Mouse (Mus musculus) embryonic stem cell, embryonic (primary cell): Measurements from ENCODE around the gene Nfatc4.

Source experiments
- CTCF ChIA-PET, 4 experiments: fragments of 300-600 bp in 2 of 4; fragments of 350-600 bp in 2 of 4; sonication (Branson Sonifier 250); formaldehyde crosslinking; loops; one replicate each; lab custom pipeline; 2022; ENCODE audit warnings: inconsistent platforms in 2 of 4; lab: Charles Lee
- POLR2A ChIA-PET, 4 experiments: fragments of 300-600 bp in 2 of 4; fragments of 350-600 bp in 2 of 4; sonication (Branson Sonifier 250); formaldehyde crosslinking; loops; one replicate each; lab custom pipeline; 2022; ENCODE audit warnings: antibody characterized with exemption in 4 of 4, inconsistent platforms in 1 of 4; lab: Charles Lee

Nfatc4 gene

DNA sequence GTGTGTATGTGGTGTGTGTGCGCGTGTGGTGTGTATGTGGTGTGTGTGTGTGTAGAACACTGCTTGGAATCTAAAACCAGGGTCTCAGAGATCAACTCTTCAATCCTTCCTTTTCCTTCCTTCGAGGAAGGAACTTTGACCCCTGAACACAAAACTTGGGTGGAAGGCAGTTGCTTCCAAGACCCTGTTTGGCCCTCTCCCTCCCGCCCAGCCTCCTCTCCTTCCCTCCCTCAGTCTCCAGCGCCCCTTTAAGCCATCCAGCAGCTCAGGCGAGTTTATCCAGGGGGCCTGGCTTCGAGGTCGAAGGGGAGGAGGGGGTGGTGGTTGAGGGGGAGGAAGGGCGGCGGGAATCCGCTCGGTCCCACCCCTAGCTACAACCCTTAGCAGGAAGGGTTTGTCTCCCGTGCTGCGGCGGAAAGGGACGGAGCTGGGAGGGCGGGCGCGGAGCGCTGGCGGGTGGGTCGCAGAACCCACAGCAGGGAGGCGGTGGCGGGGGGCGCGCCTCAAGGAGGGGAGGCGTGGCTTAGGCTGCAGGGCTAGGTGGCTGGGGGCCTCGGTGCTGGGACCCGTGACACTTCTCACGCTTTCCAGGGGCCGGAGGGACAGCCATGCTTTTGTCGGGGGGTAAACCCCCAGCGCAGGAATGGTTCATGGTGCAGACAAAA is 30.8 kb downstream of the Nfatc4 start, which contains the start of gene Nynrin:
Gene Nynrin, plus strand, starts transcription at position 390 of the 665 bp plus-strand sequence.
- CTCF ChIA-PET = interaction anchor here (0.5 to 7.3 kb wide), 24 partner anchors 10 to 1556 kb away, joined by 3 to 71 read pairs (median 4); partner anchors contain the start of genes Nfatc4 (in 2 of the 4), Adcy4 (in 1 of the 4) and Ripk3 (in 1 of the 4)
- POLR2A ChIA-PET = interaction anchor here (0.6 to 25.9 kb wide), 36 partner anchors 9 to 776 kb away, joined by 3 to 686 read pairs (median 6); partner anchors contain the start of genes Nfatc4 (in 2 of the 4), Gmpr2 (in 1 of the 4), Khnyn (in 1 of the 4) and Mdp1 (in 1 of the 4)

DNA sequence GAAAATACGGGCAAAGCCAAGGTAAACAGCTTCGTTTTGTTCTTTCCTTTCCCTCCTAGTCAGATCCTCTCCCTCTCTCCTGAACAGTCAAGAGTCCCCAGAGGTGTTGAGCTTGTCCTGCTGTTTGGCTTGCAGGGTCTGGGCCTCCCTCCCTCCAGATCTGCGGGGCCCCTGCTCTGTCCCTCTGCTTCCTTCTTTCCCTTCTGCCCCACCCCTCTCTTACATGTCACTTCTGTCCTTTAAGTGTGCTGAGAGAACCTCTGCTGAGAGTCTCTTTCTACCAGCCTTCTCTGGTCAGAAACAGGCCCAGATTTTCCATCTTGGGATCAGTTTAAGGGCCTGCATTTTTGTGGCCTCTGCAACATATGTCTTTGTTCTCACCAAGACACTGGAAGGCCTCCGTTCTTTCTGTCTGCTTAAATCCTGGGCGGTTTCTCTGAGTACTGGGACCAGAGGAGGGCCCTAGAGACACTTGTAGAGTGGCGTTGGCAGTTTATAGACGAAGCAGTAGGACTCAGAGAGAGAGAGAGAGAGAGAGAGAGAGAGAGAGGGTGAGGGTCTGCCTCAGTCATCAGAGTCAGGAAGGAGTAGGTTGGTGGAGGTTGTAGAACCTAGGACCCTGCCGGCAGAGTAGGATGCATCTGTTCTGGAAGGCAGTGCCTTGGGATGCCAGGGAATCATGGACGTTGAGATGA is 31.6 kb downstream of the Nfatc4 start:
- ChIA-PET CTCF (interaction anchor here (0.5 to 7.3 kb wide), 24 partner anchors 9 to 133 kb away, joined by 3 to 71 read pairs (median 5); partner anchors contain the start of genes Nfatc4 (in 2 of the 4), Adcy4 (in 1 of the 4) and Ripk3 (in 1 of the 4)), POLR2A (interaction anchor here (0.6 to 25.9 kb wide), 44 partner anchors 8 to 777 kb away, joined by 3 to 686 read pairs (median 5); partner anchors contain the start of genes Khnyn (in 2 of the 4), Nfatc4 (in 2 of the 4), Sdr39u1 (in 2 of the 4) and Gmpr2 (in 1 of the 4))

- POLR2A ChIA-PET = interaction anchor here (0.8 to 25.9 kb wide), 34 partner anchors 8 to 195 kb away, joined by 3 to 686 read pairs (median 4); partner anchors contain the start of genes Khnyn (in 2 of the 4), Nfatc4 (in 2 of the 4), Mdp1 (in 1 of the 4) and Sdr39u1 (in 1 of the 4)
These were observed 32.2 kb downstream of the Nfatc4 start for GRCm38 (mm10) chr14:55855101-55855561.

GRCm38 (mm10) chr14:55857588-55857987 is 34.6 kb downstream of the Nfatc4 start:
- CTCF ChIA-PET = interaction anchor here in 3 of 4 experiments (0.9 to 1.5 kb wide), 6 partner anchors 9 to 35 kb away, joined by 3 to 6 read pairs (median 3); no protein-coding TSS in a partner anchor
- POLR2A ChIA-PET = interaction anchor here (0.6 to 25.9 kb wide), 8 partner anchors 15 to 42 kb away, joined by 3 to 686 read pairs (median 4); partner anchors contain the start of genes Nfatc4 (in 1 of the 4) and Sdr39u1 (in 1 of the 4)

More at GRCm38 (mm10) chr14:55855101-55855561, 32.2 kb downstream of the Nfatc4 start:
- CTCF ChIA-PET = interaction anchor here (0.5 to 7.3 kb wide), 14 partner anchors 8 to 466 kb away, joined by 4 to 71 read pairs (median 8); partner anchors contain the start of gene Nfatc4 (in 1 of the 4)

DNA sequence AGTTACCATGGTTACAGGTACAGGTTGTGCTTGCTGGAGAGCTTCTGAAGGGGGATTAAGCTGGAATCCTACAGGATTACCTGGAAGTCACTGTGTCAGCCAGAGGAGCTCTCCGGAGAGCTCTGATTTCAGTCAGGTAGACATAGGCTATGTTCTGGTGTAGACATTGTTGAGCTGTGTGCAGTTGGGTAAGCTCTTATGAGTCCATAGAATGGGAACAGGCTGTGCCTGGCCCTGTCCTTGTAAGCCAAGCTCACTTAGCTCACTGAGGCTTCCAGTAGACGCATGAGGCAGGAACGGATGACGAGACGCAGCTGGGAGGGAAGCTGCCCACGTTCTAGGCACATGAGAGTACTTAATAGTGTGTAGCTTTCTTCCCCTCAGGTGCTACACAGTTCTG is 39.2 kb downstream of the Nfatc4 start:
- ChIA-PET POLR2A (interaction anchor here (0.5 to 25.9 kb wide), 35 partner anchors 8 to 202 kb away, joined by 3 to 686 read pairs (median 8); partner anchors contain the start of genes Nynrin (in 4 of the 4), Khnyn (in 2 of the 4), Nfatc4 (in 2 of the 4) and Sdr39u1 (in 2 of the 4)), CTCF (interaction anchor here (0.5 to 5.8 kb wide), 33 partner anchors 9 to 1130 kb away, joined by 3 to 71 read pairs (median 7); partner anchors contain the start of genes Nfatc4 (in 2 of the 4), Nynrin (in 2 of the 4), Ripk3 (in 2 of the 4) and Gmpr2 (in 1 of the 4))

DNA sequence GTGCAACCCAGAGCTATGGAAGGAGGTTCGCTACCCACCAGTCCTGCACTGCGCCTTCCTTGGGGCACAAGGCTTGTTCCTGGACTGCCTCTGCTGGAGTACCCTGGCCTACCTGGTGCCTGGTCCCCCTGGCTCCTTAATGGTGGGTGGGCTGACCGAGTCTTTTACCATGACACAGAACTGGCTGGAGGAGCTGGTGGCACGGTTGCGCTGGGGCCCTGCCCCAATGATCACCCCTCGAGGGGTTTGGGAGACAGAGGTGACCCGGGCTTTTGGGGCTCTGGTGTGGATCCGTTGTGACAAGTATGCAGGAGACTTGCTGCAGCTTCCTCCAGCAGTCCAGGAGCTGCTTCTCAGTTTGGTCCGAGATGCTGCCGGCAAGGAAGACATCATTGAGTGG is 40.0 kb downstream of the Nfatc4 start:
- CTCF ChIA-PET = interaction anchor here (0.5 to 5.8 kb wide), 46 partner anchors 8 to 451 kb away, joined by 3 to 71 read pairs (median 6); partner anchors contain the start of genes Nfatc4 (in 3 of the 4), Nynrin (in 3 of the 4), Ripk3 (in 2 of the 4) and Gmpr2 (in 1 of the 4)
- POLR2A ChIA-PET = interaction anchor here (0.7 to 25.9 kb wide), 35 partner anchors 8 to 302 kb away, joined by 3 to 686 read pairs (median 8); partner anchors contain the start of genes Nynrin (in 4 of the 4), Khnyn (in 2 of the 4), Nfatc4 (in 2 of the 4) and Sdr39u1 (in 2 of the 4)

- ChIA-PET POLR2A (interaction anchor here (0.9 to 25.9 kb wide), 31 partner anchors 9 to 303 kb away, joined by 3 to 686 read pairs (median 8); partner anchors contain the start of genes Nynrin (in 3 of the 4), Nfatc4 (in 2 of the 4), A730061H03Rik (in 1 of the 4) and Sdr39u1 (in 1 of the 4)), CTCF (interaction anchor here (0.5 to 5.8 kb wide), 54 partner anchors 9 to 836 kb away, joined by 3 to 71 read pairs (median 5); partner anchors contain the start of genes Nynrin (in 4 of the 4), Nfatc4 (in 3 of the 4), Khnyn (in 2 of the 4) and Adcy4 (in 1 of the 4))
These were observed 40.8 kb downstream of the Nfatc4 start for GRCm38 (mm10) chr14:55863773-55864172.

DNA sequence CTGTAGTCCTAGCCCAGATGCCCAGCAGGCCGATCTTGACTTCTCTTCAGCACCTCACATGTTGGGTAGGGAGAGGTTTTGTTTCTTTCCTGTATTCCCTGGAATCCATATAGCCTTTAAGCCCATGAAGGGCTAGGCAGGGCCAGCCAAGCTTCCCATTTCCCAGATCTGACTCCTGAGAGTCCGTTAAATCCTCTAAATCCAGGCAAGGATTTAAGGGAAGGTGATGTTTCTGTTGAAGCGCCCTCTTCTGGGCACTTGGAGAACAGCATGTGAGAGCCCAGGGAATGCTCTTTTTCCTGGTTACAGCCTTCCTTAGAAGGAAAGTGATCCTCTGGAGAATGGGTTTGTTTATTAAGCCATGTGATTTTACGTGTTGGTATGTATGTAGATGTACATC is 44.0 kb downstream of the Nfatc4 start:
- ChIA-PET CTCF (interaction anchor here in 3 of 4 experiments (0.5 to 5.7 kb wide), 12 partner anchors 10 to 182 kb away, joined by 3 to 71 read pairs (median 4); partner anchors contain the start of gene Nynrin (in 1 of the 3)), POLR2A (interaction anchor here (0.6 to 25.9 kb wide), 11 partner anchors 14 to 192 kb away, joined by 3 to 686 read pairs (median 4); partner anchors contain the start of genes Cbln3 (in 1 of the 4), Khnyn (in 1 of the 4), Nfatc4 (in 1 of the 4) and Nynrin (in 1 of the 4))

GRCm38 (mm10) chr14:55868230-55869026 is 45.5 kb downstream of the Nfatc4 start:
- ChIA-PET POLR2A (interaction anchor here (0.7 to 25.9 kb wide), 17 partner anchors 13 to 1469 kb away, joined by 3 to 686 read pairs (median 4); partner anchors contain the start of genes Nfatc4 (in 2 of the 4), Cbln3 (in 1 of the 4), Khnyn (in 1 of the 4) and Nynrin (in 1 of the 4)), CTCF (interaction anchor here in 3 of 4 experiments (0.6 to 1.8 kb wide), 8 partner anchors 10 to 156 kb away, joined by 3 to 7 read pairs (median 3); partner anchors contain the start of gene Nynrin (in 1 of the 3))

DNA sequence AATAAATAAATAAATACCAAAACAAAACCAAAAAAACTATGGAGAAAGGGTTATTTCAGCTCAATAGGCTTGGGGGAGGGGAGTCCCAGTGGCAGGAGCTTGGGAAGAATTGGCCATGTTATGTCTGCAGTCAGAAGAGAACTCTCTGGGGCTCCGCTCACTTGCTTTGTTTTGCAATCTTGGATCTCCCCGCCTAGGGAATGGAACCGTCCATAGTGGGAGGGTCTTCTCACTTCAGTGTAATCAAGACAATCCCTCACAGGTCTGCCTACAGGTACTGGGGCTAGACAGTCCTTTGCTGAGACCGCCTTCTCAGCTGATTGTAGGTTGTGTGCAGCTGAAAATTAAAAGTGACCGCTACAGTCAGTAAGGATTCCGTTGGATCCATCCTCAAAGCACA is 46.6 kb downstream of the Nfatc4 start:
- ChIA-PET POLR2A (interaction anchor here in 2 of 4 experiments (1.1 to 25.9 kb wide), 7 partner anchors 9 to 49 kb away, joined by 3 to 686 read pairs (median 5); partner anchors contain the start of genes Cbln3 (in 1 of the 2), Khnyn (in 1 of the 2), Nfatc4 (in 1 of the 2) and Nynrin (in 1 of the 2)), CTCF (interaction anchor here in 2 of 4 experiments (0.8 to 1.2 kb wide), 3 partner anchors 12 to 37 kb away, joined by 3 read pairs; no protein-coding TSS in a partner anchor)

GRCm38 (mm10) chr14:55872039-55872438 is 49.1 kb downstream of the Nfatc4 start:
- POLR2A ChIA-PET = interaction anchor here (0.5 to 25.9 kb wide), 16 partner anchors 9 to 316 kb away, joined by 3 to 686 read pairs (median 4); partner anchors contain the start of genes Nynrin (in 2 of the 4), Cbln3 (in 1 of the 4), Khnyn (in 1 of the 4) and Nfatc4 (in 1 of the 4)
- CTCF ChIA-PET = interaction anchor here (0.6 to 3.1 kb wide), 6 partner anchors 9 to 84 kb away, joined by 3 to 32 read pairs (median 8); partner anchors contain the start of genes Khnyn (in 1 of the 4), Nynrin (in 1 of the 4) and Ripk3 (in 1 of the 4)

GRCm38 (mm10) chr14:55872551-55872950 is 49.6 kb downstream of the Nfatc4 start:
- ChIA-PET CTCF (interaction anchor here (0.6 to 3.1 kb wide), 12 partner anchors 9 to 91 kb away, joined by 3 to 32 read pairs (median 8); partner anchors contain the start of genes Khnyn (in 2 of the 4), Cbln3 (in 1 of the 4), Nynrin (in 1 of the 4) and Ripk3 (in 1 of the 4)), POLR2A (interaction anchor here in 3 of 4 experiments (0.6 to 25.9 kb wide), 22 partner anchors 8 to 316 kb away, joined by 3 to 686 read pairs (median 10); partner anchors contain the start of genes Khnyn (in 2 of the 3), Nynrin (in 2 of the 3), Sdr39u1 (in 2 of the 3) and Cbln3 (in 1 of the 3))

- ChIA-PET CTCF (interaction anchor here (0.7 to 3.1 kb wide), 59 partner anchors 8 to 282 kb away, joined by 3 to 32 read pairs (median 6); partner anchors contain the start of genes Khnyn (in 4 of the 4), Nynrin (in 3 of the 4), Cbln3 (in 2 of the 4) and Sdr39u1 (in 2 of the 4)), POLR2A (interaction anchor here (0.6 to 25.9 kb wide), 54 partner anchors 9 to 288 kb away, joined by 3 to 686 read pairs (median 5); partner anchors contain the start of genes Khnyn (in 3 of the 4), Sdr39u1 (in 3 of the 4), Cbln3 (in 2 of the 4) and Nynrin (in 2 of the 4))
These were observed 50.3 kb downstream of the Nfatc4 start for GRCm38 (mm10) chr14:55873242-55873713.
